Mouse (Mus musculus) mouse embryonic stem cell (cell line): ENCODE data around the gene Tmem117.

Experiments used
- in situ Hi-C, 2 experiments: fragments of 300-500 bp; cut with MboI; formaldehyde crosslinking; loops; 1 replicate in 1 of 2; 3 replicates in 1 of 2; pipeline ENCODE4 v1.14.3; 2019 to 2020; ENCODE audit warnings: low sequenced_read_pairs in 2 of 2, low pct_unique_long_range_greater_than_20kb in 1 of 2, mixed read lengths in 1 of 2; ENCODE audit not compliant: unreplicated experiment in 1 of 2

Gene Tmem117

GRCm38 (mm10) chr15:94628830-94629601 lies at the start of gene Tmem117:
TSS of gene Tmem117 (plus strand) at chr15:94629232.
- in situ Hi-C loops, result no loop called here

- in situ Hi-C loops, result loop anchor here in 1 of 2 experiments (10.0 kb wide), 1 partner anchor 73 kb away; no protein-coding TSS in a partner anchor
Observed at GRCm38 (mm10) chr15:94582000-94582593, 46.9 kb upstream of the Tmem117 start.

GRCm38 (mm10) chr15:94583153-94583552 lies 45.9 kb upstream of the Tmem117 start:
- in situ Hi-C loops, result loop anchor here in 1 of 2 experiments (10.0 kb wide), 1 partner anchor 72 kb away; no protein-coding TSS in a partner anchor

- in situ Hi-C loops, result loop anchor here in 1 of 2 experiments (10.0 kb wide), 1 partner anchor 70 kb away; no protein-coding TSS in a partner anchor
Observed at GRCm38 (mm10) chr15:94584738-94585137, 44.3 kb upstream of the Tmem117 start.

- in situ Hi-C loops, result loop anchor here in 1 of 2 experiments (10.0 kb wide), 1 partner anchor 67 kb away; no protein-coding TSS in a partner anchor
Observed at GRCm38 (mm10) chr15:94587826-94588715, 41.0 kb upstream of the Tmem117 start.

GRCm38 (mm10) chr15:94589219-94590075 lies 39.6 kb upstream of the Tmem117 start, which contains the start of gene Twf1:
TSS of gene Twf1 (minus strand) at chr15:94589889.
- in situ Hi-C loops, result loop anchor here in 1 of 2 experiments (10.0 kb wide), 1 partner anchor 65 kb away; no protein-coding TSS in a partner anchor

- in situ Hi-C loops, result no loop called here
Observed at GRCm38 (mm10) chr15:94590083-94590482, 38.9 kb upstream of the Tmem117 start.

GRCm38 (mm10) chr15:94591356-94591755 lies 37.7 kb upstream of the Tmem117 start:
- in situ Hi-C loops, result no loop called here

- in situ Hi-C loops, result no loop called here
Observed at GRCm38 (mm10) chr15:94593586-94593985, 35.4 kb upstream of the Tmem117 start.

GRCm38 (mm10) chr15:94600145-94600707 lies 28.8 kb upstream of the Tmem117 start:
- in situ Hi-C loops, result no loop called here

- in situ Hi-C loops, result no loop called here
Observed at GRCm38 (mm10) chr15:94601339-94601738, 27.7 kb upstream of the Tmem117 start.

GRCm38 (mm10) chr15:94602441-94602840 lies 26.6 kb upstream of the Tmem117 start:
- in situ Hi-C loops, result no loop called here

GRCm38 (mm10) chr15:94607768-94608167 lies 21.3 kb upstream of the Tmem117 start:
- in situ Hi-C loops, result no loop called here

GRCm38 (mm10) chr15:94616036-94616435 lies 13.0 kb upstream of the Tmem117 start:
- in situ Hi-C loops, result no loop called here

GRCm38 (mm10) chr15:94620909-94621308 lies 8.1 kb upstream of the Tmem117 start:
- in situ Hi-C loops, result no loop called here

- in situ Hi-C loops, result no loop called here
Observed at GRCm38 (mm10) chr15:94628463-94628829, 586 bp upstream of the Tmem117 start.

- in situ Hi-C loops, result no loop called here
Observed at GRCm38 (mm10) chr15:94630553-94630952, 1.5 kb downstream of the Tmem117 start.
